Comparison of ENCODE assay signal across 29 mouse cellular contexts in the genomic region with DNA sequence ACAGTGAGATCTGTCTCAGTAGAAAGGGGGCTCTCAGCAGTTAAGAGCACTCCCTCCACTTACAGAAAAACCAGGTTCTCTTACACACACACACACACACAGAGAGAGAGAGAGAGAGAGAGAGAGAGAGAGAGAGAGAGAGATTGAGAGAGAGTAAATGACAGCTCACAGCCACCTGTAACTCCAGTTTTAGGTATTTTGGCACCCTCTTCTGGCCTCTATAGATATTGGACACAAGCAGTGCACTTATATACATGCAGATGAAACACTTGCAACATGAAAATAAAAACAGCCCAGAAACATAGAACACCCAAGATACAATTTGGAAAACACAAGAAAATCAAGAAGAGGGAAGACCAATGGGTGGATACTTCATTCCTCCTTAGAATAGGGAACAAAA. TPM values are rescaled to one million over a fixed set of nuclear protein-coding genes. Genes with fewer than 3 reads are reported as not detected.
DNase-seq lines count a peak whose midpoint lies in the region; ATAC-seq and TF ChIP-seq lines count a peak whose summit lies in the region.
"Not testable (repeated sequence)": the region's sequence is repeated elsewhere in the genome, so short reads cannot be mapped to it uniquely, and the experiment has no call there.
"Had no signal": no experiment of that assay in that cellular context is flagged by ENCODE, and none has a peak within 500 bp of the region (broad histone marks: within the 10 kb centered on the region; RNA-seq: fewer than 3 reads in every experiment).

No protein-coding gene starts in this region.

- not testable (repeated sequence) for TF ChIP-seq POLR2A in heart, adult 2 months (IDR thresholded peaks at IDR 0.05; ENCODE audit: insufficient read depth, low read depth, low read length)

- not testable (repeated sequence) for H3K4me1 ChIP-seq in embryonic facial prominence, embryonic 11.5 days (ENCODE audit: control insufficient read depth, insufficient read depth, low read length); heart, adult 2 months (ENCODE audit: control insufficient read depth, insufficient read depth, low read length); liver, postnatal 0 days (ENCODE audit: insufficient read depth); midbrain, postnatal 0 days (ENCODE audit: insufficient read depth, low read length)

- intact Hi-C loops in heart, adult 2 months (cut with DNase I) = loop anchor here (10.0 kb wide), 2 partner anchors 213 to 243 kb away; no protein-coding TSS in a partner anchor

- not testable (repeated sequence) for H3K79me2 ChIP-seq in heart, adult 2 months (replicated peaks; ENCODE audit: control insufficient read depth, insufficient read depth, low read length)

- not testable (repeated sequence) for H3K4me3 ChIP-seq in embryonic facial prominence, embryonic 11.5 days (ENCODE audit: low read depth, low read length); heart, adult 2 months; liver, postnatal 0 days (ENCODE audit: low read depth, low read length); midbrain, postnatal 0 days (ENCODE audit: low read depth, low read length)

- H3K27ac ChIP-seq in embryonic facial prominence, embryonic 11.5 days (replicated peaks; ENCODE audit: low read depth, low read length); heart, adult 2 months; liver, postnatal 0 days (ENCODE audit: low read depth); midbrain, postnatal 0 days (ENCODE audit: low read depth, low read length): not testable (repeated sequence)

- in situ Hi-C loops in Patski (cut with MboI; ENCODE audit: low pct_unique_long_range_greater_than_20kb) = loop anchor here (10.0 kb wide), 1 partner anchor 243 kb away; no protein-coding TSS in a partner anchor

- CTCF ChIA-PET in Patski (lab: Charles Lee) = interaction anchor here (1.2 kb wide), 1 partner anchor 222 kb away, joined by 3 read pairs; no protein-coding TSS in a partner anchor

- peak; percentile 49 for DNase-seq in A20 (ENCODE audit: low read depth, low spot score)
- not testable (repeated sequence) for DNase-seq in Patski (ENCODE audit: low read depth, low spot score); heart, adult 2 months; liver, postnatal 0 days; midbrain, postnatal 0 days (ENCODE audit: low spot score)
- peak; percentile 12 for DNase-seq in embryonic facial prominence, embryonic 11.5 days (ENCODE audit: low spot score)
- peak; percentile 17 for DNase-seq in kidney, adult 9 months

- not testable (repeated sequence) for H3K36me3 ChIP-seq in embryonic facial prominence, embryonic 11.5 days (replicated peaks; ENCODE audit: control insufficient read depth, insufficient read depth, low read depth, low read length); heart, adult 2 months (ENCODE audit: control insufficient read depth, insufficient read depth, low read length); liver, postnatal 0 days (replicated peaks; ENCODE audit: insufficient read depth, low read length); midbrain, postnatal 0 days (ENCODE audit: insufficient read depth, low read length)

- H3K27me3 ChIP-seq in Patski; embryonic facial prominence, embryonic 11.5 days (ENCODE audit: control insufficient read depth, insufficient read depth, low read length); heart, adult 2 months (ENCODE audit: control insufficient read depth, insufficient read depth, low read length); liver, postnatal 0 days (ENCODE audit: insufficient read depth, low read length); midbrain, postnatal 0 days (ENCODE audit: insufficient read depth, low read length): not testable (repeated sequence)

- not testable (repeated sequence) for TF ChIP-seq EP300 in heart, adult 2 months (IDR thresholded peaks at IDR 0.05; ENCODE audit: insufficient read depth, low read depth, low read length); liver, postnatal 0 days (IDR thresholded peaks at IDR 0.05; ENCODE audit: low read depth)

- not testable (repeated sequence) for ATAC-seq in Patski; embryonic facial prominence, embryonic 11.5 days (replicated peaks; ENCODE audit: insufficient number of reproducible peaks, low FRiP score, low TSS enrichment, low read depth); liver, postnatal 0 days; midbrain, postnatal 0 days (ENCODE audit: low FRiP score)

- POLR2A ChIA-PET in Patski (lab: Charles Lee) = not testable (repeated sequence)

- not testable (repeated sequence) for H3K4me2 ChIP-seq in embryonic facial prominence, embryonic 11.5 days (ENCODE audit: low read depth, low read length); liver, postnatal 0 days (ENCODE audit: low read depth, low read length); midbrain, postnatal 0 days (ENCODE audit: low read depth, low read length, poor library complexity, severe bottlenecking)

- H3K9me3 ChIP-seq in embryonic facial prominence, embryonic 11.5 days (replicated peaks; ENCODE audit: control insufficient read depth, low read length); liver, postnatal 0 days (ENCODE audit: low read length); midbrain, postnatal 0 days (ENCODE audit: low read length): not testable (repeated sequence)

- not testable (repeated sequence) for H3K9ac ChIP-seq in embryonic facial prominence, embryonic 11.5 days (replicated peaks; ENCODE audit: low read length); heart, adult 2 months (ENCODE audit: low read depth, low read length); liver, postnatal 0 days (replicated peaks); midbrain, postnatal 0 days (replicated peaks; ENCODE audit: low read length, poor library complexity, severe bottlenecking)

- peak; percentile 36 for TF ChIP-seq CTCF in Patski (IDR thresholded peaks at IDR 0.05)
- TF ChIP-seq CTCF in heart, adult 2 months (IDR thresholded peaks at IDR 0.05) = peak; percentile 12; the same call in 1 of the 2 replicates
- TF ChIP-seq CTCF in liver, postnatal 0 days (IDR thresholded peaks at IDR 0.05; ENCODE audit: low read depth) = 0 out of 2 replicates have a peak, but pooled peaks have one; percentile 20
- peak; percentile 21; the same call in 1 of the 2 replicates for TF ChIP-seq CTCF in midbrain, postnatal 0 days (IDR thresholded peaks at IDR 0.05)

RNA-seq across cellular contexts. Expression of a gene that starts 15.2 kb away (rescaled TPM):
- polyA plus RNA-seq in Patski (2021) = not detected
- not detected in 2 replicates for polyA plus RNA-seq in embryonic facial prominence, embryonic 11.5 days (2014; fragmentation: Nextera tagmentation; extraction: Ambion mirVana)
- total RNA-seq in heart, adult 2 months (2021) = not detected
- not detected in 2 replicates for polyA plus RNA-seq in heart, adult 2 months (2012; rRNA removed)
- not detected in 2 replicates for polyA plus RNA-seq in liver, postnatal 0 days (2015; fragmentation: Nextera tagmentation; extraction: Ambion mirVana)
- not detected in 2 replicates for total RNA-seq in midbrain, postnatal 0 days (2014; rRNA removed)
- not detected in 2 replicates for polyA plus RNA-seq in midbrain, postnatal 0 days (2015; fragmentation: Nextera tagmentation; extraction: Ambion mirVana)
- total RNA-seq: ES-E14; gastrocnemius, postnatal 10 days; gastrocnemius, postnatal 36 days; granulocyte monocyte progenitor cell, adult 5-6 weeks; heart, adult 8-10 months; heart, postnatal 10 days; heart, postnatal 36 days had no signal
- polyA plus RNA-seq: adrenal gland, adult 2 months; C2C12; CD4-positive, CD25-positive, alpha-beta regulatory T cell, adult 4 months; embryonic facial prominence, embryonic 12.5 days; erythroblast, embryonic 14.5 days; forebrain, embryonic 12.5 days; forebrain, embryonic 15.5 days; heart, embryonic 11.5 days; heart, embryonic 14.5 days; hindbrain, embryonic 10.5 days; hindbrain, embryonic 13.5 days; hindbrain, embryonic 16.5 days; intestine, embryonic 15.5 days had no signal

RNA-seq across cellular contexts. Expression of a gene that starts 31.1 kb away (rescaled TPM):
- polyA plus RNA-seq in Patski (2021) = not detected
- not detected in 2 replicates for polyA plus RNA-seq in embryonic facial prominence, embryonic 11.5 days (2014; fragmentation: Nextera tagmentation; extraction: Ambion mirVana)
- total RNA-seq in heart, adult 2 months (2021) = not detected
- polyA plus RNA-seq in heart, adult 2 months (2012; rRNA removed) = not detected in 2 replicates
- polyA plus RNA-seq in liver, postnatal 0 days (2015; fragmentation: Nextera tagmentation; extraction: Ambion mirVana) = not detected in 2 replicates
- total RNA-seq in midbrain, postnatal 0 days (2014; rRNA removed) = not detected in 2 replicates
- not detected in 2 replicates for polyA plus RNA-seq in midbrain, postnatal 0 days (2015; fragmentation: Nextera tagmentation; extraction: Ambion mirVana)
- total RNA-seq: adrenal gland, adult 2 months; adrenal gland, postnatal 14 days; adrenal gland, postnatal 4 days; ES-E14; gastrocnemius, postnatal 10 days; gastrocnemius, postnatal 36 days; granulocyte monocyte progenitor cell, adult 5-6 weeks; heart, adult 8-10 months; heart, postnatal 10 days; heart, postnatal 36 days had no signal
- polyA plus RNA-seq: adrenal gland, adult 2 months; C2C12; CD4-positive, CD25-positive, alpha-beta regulatory T cell, adult 4 months; embryonic facial prominence, embryonic 12.5 days; erythroblast, embryonic 14.5 days; forebrain, embryonic 12.5 days; forebrain, embryonic 15.5 days; heart, embryonic 11.5 days; heart, embryonic 14.5 days; hindbrain, embryonic 10.5 days; hindbrain, embryonic 13.5 days; hindbrain, embryonic 16.5 days; intestine, embryonic 15.5 days had no signal

RNA-seq across cellular contexts. Expression of a gene that starts 41.2 kb away (rescaled TPM):
- polyA plus RNA-seq in Patski (2021) = 149 TPM
- 0.32 and 0.79 TPM in 2 replicates for polyA plus RNA-seq in embryonic facial prominence, embryonic 11.5 days (2014; fragmentation: Nextera tagmentation; extraction: Ambion mirVana)
- 10 to 100 TPM; 10.9 to 26.4 TPM for total RNA-seq in heart, adult 2 months (2021)
- 3.1 and 8.3 TPM in 2 replicates for polyA plus RNA-seq in heart, adult 2 months (2012; rRNA removed)
- 59.4 and 63.6 TPM in 2 replicates for polyA plus RNA-seq in liver, postnatal 0 days (2015; fragmentation: Nextera tagmentation; extraction: Ambion mirVana)
- total RNA-seq in midbrain, postnatal 0 days (2014; rRNA removed) = not detected in 2 replicates
- 0.27 and 0.36 TPM in 2 replicates for polyA plus RNA-seq in midbrain, postnatal 0 days (2015; fragmentation: Nextera tagmentation; extraction: Ambion mirVana)
- total RNA-seq: ES-E14 had no signal
- polyA plus RNA-seq: erythroblast, embryonic 14.5 days; forebrain, embryonic 15.5 days; hindbrain, embryonic 10.5 days had no signal

RNA-seq across cellular contexts. Expression of a gene that starts 55.2 kb away (rescaled TPM):
- polyA plus RNA-seq in Patski (2021) = 0.06 TPM
- not detected in 2 replicates for polyA plus RNA-seq in embryonic facial prominence, embryonic 11.5 days (2014; fragmentation: Nextera tagmentation; extraction: Ambion mirVana)
- total RNA-seq in heart, adult 2 months (2021) = not detected
- 0.03 and 0.18 TPM in 2 replicates for polyA plus RNA-seq in heart, adult 2 months (2012; rRNA removed)
- not detected in 2 replicates for polyA plus RNA-seq in liver, postnatal 0 days (2015; fragmentation: Nextera tagmentation; extraction: Ambion mirVana)
- 0.77 TPM in 1 of 2 replicates, not detected in the other for total RNA-seq in midbrain, postnatal 0 days (2014; rRNA removed)
- polyA plus RNA-seq in midbrain, postnatal 0 days (2015; fragmentation: Nextera tagmentation; extraction: Ambion mirVana) = 0.04 TPM in 1 of 2 replicates, not detected in the other
- total RNA-seq: adrenal gland, adult 2 months; adrenal gland, postnatal 14 days; gastrocnemius, postnatal 36 days; granulocyte monocyte progenitor cell, adult 5-6 weeks; heart, adult 8-10 months; heart, postnatal 10 days; heart, postnatal 36 days had no signal
- polyA plus RNA-seq: adrenal gland, adult 2 months; CD4-positive, CD25-positive, alpha-beta regulatory T cell, adult 4 months; erythroblast, embryonic 14.5 days; hindbrain, embryonic 10.5 days had no signal

RNA-seq across cellular contexts. Expression of a gene that starts 57.3 kb away (rescaled TPM):
- 0.10 TPM for polyA plus RNA-seq in Patski (2021)
- polyA plus RNA-seq in embryonic facial prominence, embryonic 11.5 days (2014; fragmentation: Nextera tagmentation; extraction: Ambion mirVana) = 1.2 and 1.3 TPM in 2 replicates
- total RNA-seq in heart, adult 2 months (2021) = under 1 TPM; 0.26 to 0.43 TPM
- 0.70 and 0.82 TPM in 2 replicates for polyA plus RNA-seq in heart, adult 2 months (2012; rRNA removed)
- 0.18 and 0.25 TPM in 2 replicates for polyA plus RNA-seq in liver, postnatal 0 days (2015; fragmentation: Nextera tagmentation; extraction: Ambion mirVana)
- total RNA-seq in midbrain, postnatal 0 days (2014; rRNA removed) = 1.9 and 2.0 TPM in 2 replicates
- 1.9 and 2.1 TPM in 2 replicates for polyA plus RNA-seq in midbrain, postnatal 0 days (2015; fragmentation: Nextera tagmentation; extraction: Ambion mirVana)
- total RNA-seq: granulocyte monocyte progenitor cell, adult 5-6 weeks had no signal
- polyA plus RNA-seq: CD4-positive, CD25-positive, alpha-beta regulatory T cell, adult 4 months; erythroblast, embryonic 14.5 days had no signal
